Mouse (Mus musculus) spleen, adult 2 months (tissue): ENCODE measurements around the gene Cbfb.

Experiments
- CTCF ChIP-seq: fragments of 200-500 bp; IDR thresholded peaks from 2 replicates; pipeline ENCODE4 v1.5.1; 2011; ENCODE audit warnings: mild to moderate bottlenecking, inconsistent platforms; ENCODE audit not compliant: insufficient read depth, insufficient read length, insufficient replicate concordance; ENCODE audit errors: extremely low read depth
- POLR2A ChIP-seq: fragments of 200-500 bp; IDR thresholded peaks from 2 replicates; pipeline ENCODE4 v1.6.1; 2011; ENCODE audit warnings: low read depth, low read length, inconsistent platforms

DNA sequence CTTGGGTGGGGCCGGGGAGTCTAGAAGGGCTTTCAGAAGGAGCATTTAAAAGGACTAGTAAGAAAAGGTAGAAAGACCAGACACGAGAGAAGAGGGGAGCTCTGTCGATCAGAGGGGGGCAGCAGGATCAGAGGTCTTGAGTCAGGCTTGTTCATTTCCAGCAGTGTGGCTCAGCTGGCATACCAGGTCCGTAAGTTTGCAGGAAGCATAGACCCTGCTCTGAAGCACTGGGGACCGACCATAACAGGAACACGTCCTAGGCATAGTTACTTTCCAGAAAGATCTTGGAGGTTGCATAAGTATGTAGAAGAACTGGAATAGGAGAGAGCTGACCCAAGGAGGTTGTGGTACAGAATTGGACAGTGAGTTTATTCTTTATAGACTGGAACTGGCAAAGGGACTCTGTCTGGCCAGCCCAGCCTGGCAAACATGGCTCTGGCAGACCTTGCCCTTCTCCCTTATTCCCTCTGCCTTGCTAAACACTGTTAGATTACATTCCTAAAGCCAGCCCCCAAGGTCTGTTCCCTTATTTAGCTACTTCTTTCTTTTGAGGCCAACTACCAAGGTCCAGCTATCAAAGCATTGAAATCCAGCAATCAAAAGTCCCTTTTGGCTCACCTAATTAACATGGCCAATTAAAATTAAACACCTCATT, 15.3 kb upstream of the Cbfb start:
- TF ChIP-seq CTCF: no peak
- TF ChIP-seq POLR2A: no peak
